Mouse (Mus musculus): Measurements from ENCODE around the gene Uhmk1.
A peak's percentile ranks its signal among the peaks of the same experiment; 100 is the strongest.
"Not testable (repeated sequence)": the region's sequence is repeated elsewhere in the genome, so short reads cannot be mapped to it uniquely, and the experiment has no call there.

Gene Uhmk1

DNA sequence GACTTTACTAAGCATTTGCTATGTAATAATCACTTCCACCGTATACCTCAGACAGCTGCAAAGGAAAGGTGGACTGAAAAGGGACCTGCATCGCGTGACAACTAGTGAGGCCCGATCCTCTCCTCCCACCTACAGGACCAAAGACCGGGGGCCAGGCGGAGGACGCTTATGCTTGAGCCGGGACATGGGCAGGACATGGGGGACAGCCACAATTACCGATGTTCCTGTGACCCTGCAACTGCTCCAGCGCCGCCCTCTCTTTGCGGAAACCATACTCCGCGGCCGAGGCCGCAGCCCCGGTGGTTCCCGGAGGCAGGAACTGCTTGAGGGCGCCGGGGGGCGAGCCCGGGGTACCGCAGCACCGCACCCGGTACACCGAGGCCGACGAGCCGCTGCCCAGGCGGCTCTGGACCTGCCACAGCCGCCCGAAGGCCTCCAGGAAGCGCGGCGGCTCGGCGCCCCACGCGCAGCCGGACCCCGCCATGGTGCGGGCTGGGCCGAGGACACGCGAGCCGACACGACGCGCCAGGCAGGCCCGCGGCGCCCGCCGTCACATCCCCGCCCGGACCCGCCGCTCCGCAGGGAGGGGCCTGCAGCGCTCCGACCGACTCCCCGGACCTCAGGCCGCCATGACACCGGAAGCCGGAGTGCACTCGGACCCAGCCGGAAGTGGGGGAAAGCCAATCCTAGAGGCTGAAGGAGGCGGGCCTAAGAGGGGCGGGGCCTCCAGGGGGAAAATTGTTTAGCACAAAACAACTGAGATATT, at the start of gene Uhmk1:
TSS of gene Uhmk1 (minus strand) at position 641 of the 766 bp plus-strand sequence.
- DNase-seq (ENCODE audit: extremely low spot score, low spot score) = peak; percentile 94

DNA sequence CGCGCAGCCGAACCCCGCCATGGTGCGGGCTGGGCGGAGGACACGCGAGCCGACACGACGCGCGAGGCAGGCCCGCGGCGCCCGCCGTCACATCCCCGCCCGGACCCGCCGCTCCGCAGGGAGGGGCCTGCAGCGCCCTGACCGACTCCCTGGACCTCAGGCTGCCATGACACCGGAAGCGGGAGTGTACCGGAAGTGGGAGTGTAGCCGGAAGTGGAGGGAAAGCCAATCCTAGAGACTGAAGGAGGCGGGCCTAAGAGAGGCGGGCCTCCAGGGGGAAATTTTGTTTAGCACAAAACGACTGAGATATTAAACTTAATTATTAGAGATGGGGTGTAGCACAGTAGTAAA, 40.3 kb upstream of the Uhmk1 start:
- DNase-seq (ENCODE audit: extremely low spot score, low spot score) = peak; percentile 90

DNA sequence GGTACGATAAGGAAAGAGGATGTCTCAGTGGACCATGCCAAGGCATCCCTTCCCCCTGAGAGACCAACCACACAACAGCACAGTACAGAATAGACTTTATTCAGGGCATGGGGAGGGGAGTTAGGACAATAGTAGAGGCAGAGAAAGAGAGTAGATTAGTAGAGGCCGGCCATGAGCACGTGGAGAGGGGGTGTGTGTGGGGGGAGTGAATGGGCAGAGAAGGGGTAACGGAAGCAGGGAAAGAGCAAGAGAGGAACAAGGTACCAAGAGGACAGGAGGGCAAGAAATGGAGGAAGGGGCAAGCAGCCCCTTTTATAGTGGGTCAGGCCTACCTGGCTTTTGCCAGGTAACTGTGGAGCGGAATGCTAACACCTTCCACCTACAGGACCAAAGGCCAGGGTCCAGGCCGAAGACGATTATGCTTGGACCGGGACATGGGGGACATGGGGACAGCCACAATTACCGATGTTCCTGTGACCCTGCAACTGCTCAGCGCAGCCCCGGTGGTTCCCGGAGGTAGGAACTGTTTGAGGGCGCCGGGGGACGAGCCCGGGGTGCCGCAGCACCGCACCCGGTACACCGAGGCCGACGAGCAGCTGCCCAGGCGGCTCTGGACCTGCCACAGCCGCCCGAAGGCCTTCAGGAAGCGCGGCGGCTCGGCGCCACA, 39.8 kb upstream of the Uhmk1 start:
- no peak for DNase-seq (ENCODE audit: extremely low spot score, low spot score)

DNA sequence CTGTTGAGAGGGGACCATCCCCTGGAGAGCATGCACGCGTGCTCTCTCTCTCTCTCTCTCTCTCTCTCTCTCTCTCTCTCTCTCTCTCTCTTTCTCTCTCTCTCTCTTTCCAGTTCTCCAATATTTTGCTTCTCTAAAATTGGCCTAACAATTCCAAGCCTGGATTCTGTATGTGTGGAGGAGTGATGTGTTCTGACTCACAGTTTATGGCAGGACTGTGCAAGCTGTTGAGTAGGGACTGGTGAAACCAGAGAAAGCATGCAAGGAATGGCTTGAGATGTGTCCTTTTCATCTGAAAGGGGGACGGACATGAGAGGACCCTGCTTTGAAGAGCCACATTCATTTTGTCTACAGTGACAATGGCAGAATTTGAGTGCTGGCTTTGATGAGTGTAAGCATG, 29.8 kb upstream of the Uhmk1 start:
- no peak for DNase-seq (ENCODE audit: extremely low spot score, low spot score)

DNA sequence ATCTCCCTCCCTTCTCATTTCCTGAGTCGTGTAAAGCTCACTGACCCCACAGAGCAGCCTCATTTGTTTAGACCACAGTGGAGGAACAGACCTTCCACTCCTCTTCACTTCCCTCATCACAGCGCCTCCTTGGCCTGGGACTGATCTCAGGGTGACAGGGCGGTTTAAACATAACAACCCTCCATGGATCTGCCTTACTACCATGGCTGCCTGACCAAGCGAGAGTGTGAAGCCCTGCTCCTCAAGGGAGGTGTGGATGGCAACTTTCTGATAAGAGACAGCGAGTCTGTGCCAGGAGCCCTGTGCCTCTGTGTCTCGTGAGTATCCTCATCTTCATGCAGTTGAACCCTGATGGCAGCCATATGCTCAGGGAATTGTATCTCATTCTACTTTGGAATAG, 17.5 kb upstream of the Uhmk1 start, which contains the start of gene Sh2d1b2:
TSS of gene Sh2d1b2 (plus strand) at position 62 of the 400 bp plus-strand sequence.
- not testable (repeated sequence) for DNase-seq (ENCODE audit: extremely low spot score, low spot score)

DNA sequence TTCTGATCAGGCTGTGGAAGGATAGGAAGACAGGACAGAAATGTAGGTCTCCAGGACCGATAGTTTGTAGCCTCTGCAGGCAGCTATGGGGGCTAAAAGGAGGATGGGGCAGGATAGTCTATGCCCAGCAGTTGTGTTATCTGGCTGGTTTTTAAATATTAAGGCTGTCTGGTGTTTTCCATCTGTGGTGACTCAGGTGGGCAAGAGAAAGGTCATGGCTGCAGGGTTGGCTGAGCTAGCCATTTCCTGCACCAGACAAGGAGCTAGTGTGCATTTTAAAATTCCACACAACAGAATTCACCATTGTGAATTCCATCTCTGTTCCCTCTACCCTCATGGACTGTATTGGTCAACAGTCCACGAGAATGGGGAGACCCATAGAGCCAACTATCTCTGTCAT, 8.1 kb upstream of the Uhmk1 start:
- no peak for DNase-seq (ENCODE audit: extremely low spot score, low spot score)

DNA sequence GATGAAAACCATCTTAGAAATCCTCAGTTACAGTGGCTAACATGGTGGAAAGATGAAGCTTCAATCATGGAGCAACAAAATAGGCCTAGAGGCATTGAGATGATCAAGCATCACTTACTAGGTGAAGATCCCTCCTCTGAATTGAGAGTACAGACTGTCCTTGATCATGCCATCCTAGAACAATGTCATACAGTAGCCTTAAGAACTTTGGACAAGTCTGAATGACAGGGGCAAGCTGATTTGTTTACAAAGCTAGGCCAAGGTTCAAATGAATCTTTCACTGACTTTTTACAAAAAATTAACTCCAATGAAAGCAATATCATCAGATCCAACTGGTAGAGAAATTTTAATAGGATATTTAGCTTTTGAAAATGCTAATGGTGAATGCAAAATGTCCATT, 5.2 kb upstream of the Uhmk1 start:
- no peak for DNase-seq (ENCODE audit: extremely low spot score, low spot score)

DNA sequence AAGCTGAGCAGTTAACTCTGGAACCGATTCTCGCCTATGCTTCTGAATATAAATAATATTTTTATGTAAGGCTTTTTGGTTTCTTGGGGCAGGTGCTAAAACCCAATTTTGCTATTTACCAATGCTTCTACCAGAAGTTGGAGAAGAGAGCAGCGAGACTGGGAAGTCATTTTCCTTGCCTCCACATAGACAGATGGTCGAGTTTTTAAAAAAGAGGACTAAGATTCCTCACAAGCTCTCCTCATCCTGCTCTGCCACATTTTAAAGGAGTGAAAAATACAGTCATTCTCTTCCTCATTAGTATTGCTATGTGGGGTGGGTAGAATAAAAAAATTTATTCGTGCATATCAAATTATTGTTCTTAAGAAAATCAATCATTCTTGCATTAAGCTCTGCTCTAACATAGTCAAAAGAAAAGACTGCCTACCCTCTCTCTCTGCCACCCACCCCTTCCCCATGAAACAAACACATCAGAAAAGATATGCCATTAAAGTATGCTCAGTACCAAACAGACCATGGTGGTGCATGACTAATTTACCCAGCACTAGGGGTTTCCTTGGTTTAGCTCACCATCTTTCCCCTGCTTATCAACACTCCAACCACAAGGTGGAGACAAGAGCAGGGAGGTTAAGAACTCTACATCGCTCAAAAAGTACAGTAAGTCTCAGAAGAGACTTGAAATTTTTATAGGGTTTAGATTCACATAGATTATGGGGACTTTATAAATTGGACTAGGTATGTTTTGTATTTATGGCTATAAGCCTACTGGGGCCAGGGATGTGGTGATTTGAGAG, 3.1 kb upstream of the Uhmk1 start:
- no peak for DNase-seq (ENCODE audit: extremely low spot score, low spot score)

DNA sequence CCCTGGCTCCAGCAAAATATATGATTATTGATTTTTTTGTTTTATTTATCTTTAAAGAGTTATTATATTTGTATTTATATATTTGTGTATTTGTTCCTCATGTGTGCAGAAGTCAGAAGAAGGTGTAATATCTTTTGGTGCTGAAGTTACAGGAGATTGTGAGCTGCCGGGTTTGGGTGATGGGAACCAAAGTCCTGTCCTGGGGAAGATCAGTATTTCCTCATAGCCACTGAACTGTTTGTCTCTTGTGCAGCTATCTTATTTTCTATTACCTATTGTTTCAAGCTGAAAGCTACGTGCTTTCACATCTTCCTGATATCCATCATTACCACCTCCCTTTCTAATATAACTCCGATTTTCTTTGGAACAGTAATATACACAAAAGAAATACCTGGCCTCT, 393 bp upstream of the Uhmk1 start:
- no peak for DNase-seq (ENCODE audit: extremely low spot score, low spot score)

DNA sequence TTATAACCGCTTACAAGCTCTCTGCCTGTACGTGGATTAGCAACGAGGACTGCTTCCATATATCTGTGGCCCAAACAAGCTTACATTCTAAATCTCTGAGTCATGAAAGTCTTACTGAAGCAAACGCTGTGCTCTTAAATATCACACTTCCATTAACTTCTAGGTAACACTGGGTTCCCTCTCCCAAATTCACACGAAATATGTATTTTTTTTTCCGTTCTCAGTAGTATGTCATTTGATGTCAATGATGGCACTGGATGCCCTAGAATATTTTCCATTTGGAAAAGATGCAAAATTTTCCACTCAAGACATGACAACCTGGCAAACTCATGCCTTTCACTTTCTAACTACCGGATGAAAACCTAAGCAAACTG, 827 bp downstream of the Uhmk1 start:
- no peak for DNase-seq (ENCODE audit: extremely low spot score, low spot score)

DNA sequence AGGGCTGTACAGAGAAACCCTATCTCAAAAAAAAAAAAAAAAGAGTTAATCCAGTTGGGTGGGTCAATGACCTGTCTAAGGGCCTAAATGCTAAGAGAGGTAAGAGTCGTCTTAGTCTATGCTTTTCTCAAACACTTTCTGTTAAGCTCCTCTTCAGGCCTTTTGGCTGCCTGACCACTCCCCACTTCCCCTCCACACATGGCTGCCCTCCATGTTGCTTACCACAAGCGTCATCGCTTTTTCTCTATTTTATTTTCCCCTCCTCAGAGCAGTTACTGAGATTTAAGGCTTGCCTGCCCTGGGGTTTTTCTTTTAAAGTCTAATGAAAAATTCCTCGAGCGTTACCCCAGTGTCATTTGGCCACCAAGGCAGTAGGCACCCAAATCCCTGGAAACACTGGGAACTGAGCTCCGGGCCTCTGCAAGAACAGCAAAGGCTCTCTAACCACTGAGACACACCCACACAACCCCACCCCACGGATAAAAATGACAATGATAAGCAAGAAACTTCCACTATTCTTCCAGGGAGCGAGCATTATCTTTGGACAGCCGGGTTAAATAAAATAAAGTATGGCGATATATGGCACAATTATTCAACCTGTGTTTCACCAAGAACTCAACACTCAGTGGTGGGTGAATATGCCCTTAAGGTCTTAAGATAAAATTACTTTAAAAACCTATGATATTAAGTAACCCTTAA, 1.9 kb downstream of the Uhmk1 start:
- DNase-seq (ENCODE audit: extremely low spot score, low spot score) = no peak

DNA sequence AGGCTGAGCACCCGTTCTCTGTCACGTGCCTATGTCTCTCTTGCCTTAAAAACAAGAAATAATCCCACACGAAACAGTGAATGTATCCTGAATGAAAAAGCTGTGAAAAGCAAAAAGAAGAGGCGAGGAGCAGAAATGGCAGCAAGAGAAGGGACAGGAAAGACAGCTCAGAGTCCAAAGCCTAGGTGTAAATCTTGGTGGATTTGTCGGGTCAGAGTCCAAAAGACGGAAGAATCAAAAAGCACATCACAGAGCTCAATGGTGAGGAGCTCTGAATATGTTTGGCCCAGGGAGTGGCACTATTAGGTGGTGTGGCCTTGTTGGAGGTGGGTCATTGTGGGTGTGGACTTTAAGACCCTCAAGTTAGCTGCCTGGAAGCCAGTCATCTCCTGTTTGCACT, 8.8 kb downstream of the Uhmk1 start:
- DNase-seq (ENCODE audit: extremely low spot score, low spot score) = no peak

DNA sequence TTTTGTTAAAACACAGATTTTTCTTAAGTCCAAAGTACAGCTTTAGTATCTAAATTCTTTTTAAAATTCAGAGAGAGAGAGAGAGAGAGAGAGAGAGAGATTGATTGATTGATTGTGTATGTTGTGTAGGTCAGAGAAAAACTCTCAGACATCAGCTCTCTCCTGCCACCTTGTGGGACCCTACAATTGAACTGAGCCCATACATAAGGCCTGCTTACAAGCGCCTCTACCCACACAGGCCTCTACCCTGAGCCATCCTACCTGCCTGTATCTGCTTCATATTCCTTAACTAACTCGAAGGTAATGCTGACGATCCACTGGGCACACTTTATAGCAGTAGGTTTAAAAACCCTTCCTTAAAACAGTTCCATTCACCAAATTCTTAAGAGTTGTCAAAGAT, 14.8 kb downstream of the Uhmk1 start:
- DNase-seq (ENCODE audit: extremely low spot score, low spot score) = no peak

DNA sequence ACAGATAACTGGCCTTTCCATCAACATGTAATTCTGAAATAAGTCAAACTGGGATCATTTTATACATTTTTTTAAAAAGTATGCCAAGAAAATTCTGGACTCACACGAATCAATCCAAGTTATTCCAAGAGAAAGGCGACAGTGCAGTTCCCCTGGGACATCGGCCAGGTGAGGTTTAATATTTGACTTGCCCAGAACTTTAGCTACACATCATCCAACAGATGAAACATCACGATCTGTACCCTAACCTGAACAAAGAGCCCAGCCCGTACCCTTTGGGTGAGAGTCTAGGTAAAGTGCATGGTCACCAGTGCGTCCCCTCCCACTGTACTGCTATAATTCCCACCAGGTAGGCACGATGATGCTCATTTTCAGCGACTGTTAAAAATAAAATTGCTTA, 19.0 kb downstream of the Uhmk1 start:
- DNase-seq (ENCODE audit: extremely low spot score, low spot score) = no peak

DNA sequence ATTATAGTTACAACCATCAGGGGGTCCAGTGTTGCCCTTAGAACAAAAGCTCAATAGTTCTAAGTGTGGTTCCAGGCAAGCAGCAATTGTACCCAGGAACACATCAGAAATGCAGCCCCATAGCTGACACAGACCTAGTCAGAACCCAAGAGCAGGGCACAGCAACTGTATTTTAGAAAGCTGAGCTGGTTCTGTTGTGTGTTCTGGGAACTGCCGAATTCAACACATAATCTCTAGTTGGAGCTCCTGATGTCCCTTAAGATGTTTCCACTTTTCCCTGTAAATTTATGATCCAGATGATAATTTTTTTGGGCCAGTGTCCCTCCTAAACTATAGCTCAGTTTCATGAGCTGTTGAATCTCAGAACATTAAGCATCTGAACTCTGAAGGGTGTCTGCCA, 23.3 kb downstream of the Uhmk1 start:
- no peak for DNase-seq (ENCODE audit: extremely low spot score, low spot score)

DNA sequence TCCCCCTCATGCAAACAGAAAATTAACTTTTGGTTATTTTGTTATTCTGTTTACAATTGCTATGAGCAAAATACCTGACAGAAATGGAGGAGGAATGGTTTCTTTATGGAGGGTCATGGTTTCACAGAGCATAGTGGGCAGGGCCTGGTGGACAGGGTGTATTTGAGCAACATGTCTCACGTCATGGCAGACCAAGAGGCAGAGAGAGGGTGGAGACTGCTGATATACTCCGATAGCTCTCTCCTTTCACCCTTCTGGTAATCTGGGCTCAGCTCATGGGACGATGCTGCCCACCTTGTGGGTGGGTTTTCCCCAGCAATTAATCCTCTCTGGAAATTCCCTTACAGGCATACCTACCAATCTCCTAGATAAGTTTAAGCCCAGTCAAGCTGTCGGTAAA, 25.0 kb downstream of the Uhmk1 start:
- DNase-seq (ENCODE audit: extremely low spot score, low spot score) = no peak

DNA sequence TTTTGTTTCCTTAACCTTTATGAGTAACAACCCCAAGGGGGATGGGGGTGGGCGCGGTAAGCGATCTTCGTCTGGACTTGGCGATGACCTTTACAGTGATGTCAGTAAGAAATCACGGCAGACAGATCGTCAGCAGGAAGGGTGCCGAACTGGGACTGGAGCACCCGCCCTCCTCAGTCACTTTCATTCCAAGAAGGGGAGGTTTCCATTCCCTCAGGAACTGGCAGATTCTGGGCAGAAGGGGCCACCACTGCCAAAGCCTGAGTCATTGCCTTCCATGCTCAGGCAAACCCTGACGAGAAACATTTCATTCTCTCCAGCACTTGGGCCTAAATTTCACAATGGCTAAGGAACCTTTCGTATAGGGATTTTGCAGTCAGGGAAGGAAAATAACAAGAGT, 26.6 kb downstream of the Uhmk1 start:
- no peak for DNase-seq (ENCODE audit: extremely low spot score, low spot score)

DNA sequence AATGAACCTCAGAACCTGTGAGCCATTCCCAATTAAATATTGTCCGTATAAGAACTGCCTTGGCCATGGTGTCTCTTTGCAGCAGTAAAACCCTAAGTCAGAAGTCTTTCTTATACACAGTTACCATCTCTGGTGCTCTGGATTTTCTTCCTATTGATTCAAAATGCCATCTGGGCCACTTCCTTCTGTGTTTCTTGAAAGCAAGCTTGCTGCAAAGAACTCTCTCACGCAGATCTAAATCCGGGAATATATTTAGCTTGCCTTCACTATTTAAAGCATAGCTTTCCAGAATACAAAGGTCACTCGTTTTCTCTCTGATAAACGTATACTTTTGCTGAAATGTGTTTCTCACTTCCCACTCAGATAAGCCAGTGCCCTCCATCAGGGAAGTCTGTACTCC, 28.7 kb downstream of the Uhmk1 start:
- DNase-seq (ENCODE audit: extremely low spot score, low spot score) = no peak

DNA sequence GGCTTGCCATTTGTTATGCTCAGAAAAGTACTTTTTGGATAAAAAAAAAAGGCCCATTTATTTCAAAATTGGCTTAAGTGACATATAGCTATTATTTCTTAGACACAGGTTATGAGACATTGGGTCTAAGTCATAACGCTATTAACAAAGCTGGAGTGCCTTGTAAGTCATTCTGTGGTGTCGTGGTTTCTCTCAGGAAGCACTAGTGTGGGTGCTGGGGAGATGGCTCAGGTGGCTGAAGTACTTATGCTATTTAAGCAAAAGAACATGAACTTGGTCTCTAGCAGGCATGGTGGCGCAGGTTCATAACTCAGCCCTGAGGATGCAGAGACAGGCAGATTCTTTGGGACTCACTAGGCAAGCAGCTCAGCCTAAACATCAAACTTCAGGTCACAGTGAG, 30.1 kb downstream of the Uhmk1 start:
- no peak for DNase-seq (ENCODE audit: extremely low spot score, low spot score)

DNA sequence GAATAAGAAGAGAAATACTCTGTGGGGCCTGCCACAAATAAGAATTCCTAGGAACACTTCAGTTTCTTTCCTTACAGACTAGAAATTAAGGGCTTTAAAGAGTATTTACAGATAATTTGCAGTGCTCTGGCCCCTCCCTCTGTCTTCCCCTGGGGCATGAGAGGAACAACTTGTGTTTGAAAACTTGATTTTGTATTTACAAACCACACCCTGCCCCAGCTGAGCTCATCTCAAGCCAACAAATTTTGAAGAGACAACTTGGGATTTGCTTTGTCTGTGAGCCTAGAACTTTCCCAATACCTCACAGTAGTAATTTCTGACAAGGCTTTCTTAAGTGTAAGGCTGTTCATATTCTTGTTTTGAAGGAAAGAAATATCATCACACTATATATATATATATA, 32.5 kb downstream of the Uhmk1 start:
- DNase-seq (ENCODE audit: extremely low spot score, low spot score) = no peak

DNA sequence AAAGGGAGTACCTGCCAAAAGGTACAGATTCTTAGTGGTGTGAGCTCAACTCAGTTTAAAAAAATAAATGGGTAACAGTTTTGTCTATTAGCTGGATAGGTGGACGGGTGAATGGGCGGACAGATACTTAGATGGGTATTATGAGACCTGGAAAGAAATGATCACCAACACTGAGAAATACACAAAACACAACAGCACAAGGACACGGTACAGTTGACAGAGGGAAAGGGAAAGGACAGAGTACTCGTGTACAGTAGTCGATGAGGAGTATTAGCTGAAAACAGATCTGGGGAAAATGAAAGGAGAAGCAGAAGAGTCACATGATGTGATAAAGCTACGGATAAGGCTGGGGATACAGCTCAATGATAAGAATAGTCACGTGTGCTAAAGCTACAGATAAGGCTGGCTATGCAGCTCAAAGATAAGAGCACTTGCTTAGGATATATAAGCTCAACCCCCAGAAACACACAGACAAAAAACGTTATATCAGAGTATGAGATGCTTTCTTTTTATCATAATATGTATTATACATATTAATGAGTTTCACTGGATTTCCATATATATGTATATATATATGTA, 38.4 kb downstream of the Uhmk1 start:
- no peak for DNase-seq (ENCODE audit: extremely low spot score, low spot score)

DNA sequence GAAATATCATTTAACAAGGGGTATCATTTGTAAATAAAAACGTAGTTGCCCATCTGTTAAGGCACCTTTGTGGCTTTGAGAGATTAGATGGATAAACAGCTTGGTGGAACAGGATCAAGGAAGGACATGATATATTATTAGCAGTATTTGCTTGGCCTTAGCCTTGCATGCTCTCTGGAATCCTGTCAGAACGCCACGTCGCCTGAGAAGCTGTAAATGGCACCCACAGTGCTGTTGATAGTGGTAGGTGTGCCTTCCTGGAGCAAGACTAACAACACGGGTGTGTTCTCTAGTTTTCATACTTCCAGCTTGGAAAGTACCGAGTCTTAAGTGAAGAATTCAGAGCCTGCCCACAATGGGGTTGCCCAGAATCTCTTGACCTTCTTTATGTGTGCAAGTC, 39.3 kb downstream of the Uhmk1 start:
- no peak for DNase-seq (ENCODE audit: extremely low spot score, low spot score)
